Mouse (Mus musculus): Measurements from ENCODE around the gene Gm49369. TPM values are rescaled to one million over a fixed set of nuclear protein-coding genes. Genes with fewer than 3 reads are reported as not detected.
"Not testable (repeated sequence)": the region's sequence is repeated elsewhere in the genome, so short reads cannot be mapped to it uniquely, and the experiment has no call there.

Gene Gm49369
- polyA plus RNA-seq, 1 experiment from 2014 or later, result 0.46 TPM

DNA sequence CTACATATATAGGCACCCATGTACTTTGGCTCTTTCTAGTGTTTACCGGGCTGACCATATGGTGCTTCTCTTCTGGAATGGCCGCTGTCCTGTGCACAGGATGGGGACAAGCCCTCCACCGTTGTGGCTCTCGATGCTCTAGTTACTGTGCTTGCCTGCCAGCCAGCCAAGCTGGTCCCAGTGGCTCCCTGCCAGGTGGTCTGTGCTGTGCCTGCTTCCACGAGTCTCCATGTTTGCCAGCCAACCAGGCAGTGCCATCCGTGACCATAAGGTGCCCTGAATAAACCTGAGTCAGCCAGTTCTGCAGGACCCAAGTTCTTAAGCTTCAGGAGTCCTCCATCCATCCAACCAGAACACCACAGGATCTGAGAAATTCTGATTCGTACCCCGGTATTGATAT is 47.3 kb downstream of the Gm49369 start:
- Histone ChIP-seq H3K27me3 (replicated peaks; ENCODE audit: control insufficient read depth, insufficient read depth, low read length) (no peaks in the 10 kb centered on the region), H3K4me1 (ENCODE audit: control insufficient read depth, insufficient read depth, low read length) (no peaks in the 10 kb centered on the region), H3K36me3 (ENCODE audit: control insufficient read depth, insufficient read depth, low read length) (no peaks in the 10 kb centered on the region), H3K4me3 (ENCODE audit: low read depth, low read length) (no peak overlapping the region), H3K4me2 (ENCODE audit: low read depth, low read length) (no peak overlapping the region), H3K9ac (ENCODE audit: low read depth, low read length) (no peak overlapping the region), H3K27ac (replicated peaks; ENCODE audit: low read depth, low read length) (no peak overlapping the region), H3K9me3 (ENCODE audit: control insufficient read depth, low read length) (no peaks in the 10 kb centered on the region)
- DNase-seq (ENCODE audit: low spot score), result no peak
- ATAC-seq (ENCODE audit: low read depth), result no peak
- 81% methylated on average over 8 of the region's 8 CpGs for WGBS

- H3K27me3 ChIP-seq (replicated peaks; ENCODE audit: control insufficient read depth, insufficient read depth, low read length), result no peaks in the 10 kb centered on the region
- H3K4me2 ChIP-seq (ENCODE audit: low read depth, low read length), result no peak overlapping the region
- DNase-seq (ENCODE audit: low spot score) (peak; percentile 95), ATAC-seq (ENCODE audit: low read depth) (peak; percentile 92)
- no peaks in the 10 kb centered on the region for H3K9me3 ChIP-seq (ENCODE audit: control insufficient read depth, low read length)
- no peak overlapping the region for H3K4me3 ChIP-seq (ENCODE audit: low read depth, low read length)
- WGBS, result 3% methylated on average over 3 of the region's 3 CpGs
- H3K9ac ChIP-seq (ENCODE audit: low read depth, low read length), result no peak overlapping the region
- no peaks in the 10 kb centered on the region for H3K4me1 ChIP-seq (ENCODE audit: control insufficient read depth, insufficient read depth, low read length)
- no peak overlapping the region for H3K27ac ChIP-seq (replicated peaks; ENCODE audit: low read depth, low read length)
- no peaks in the 10 kb centered on the region for H3K36me3 ChIP-seq (ENCODE audit: control insufficient read depth, insufficient read depth, low read length)
Observed at GRCm38 (mm10) chr7:142334246-142334645, 48.2 kb downstream of the Gm49369 start.

DNA sequence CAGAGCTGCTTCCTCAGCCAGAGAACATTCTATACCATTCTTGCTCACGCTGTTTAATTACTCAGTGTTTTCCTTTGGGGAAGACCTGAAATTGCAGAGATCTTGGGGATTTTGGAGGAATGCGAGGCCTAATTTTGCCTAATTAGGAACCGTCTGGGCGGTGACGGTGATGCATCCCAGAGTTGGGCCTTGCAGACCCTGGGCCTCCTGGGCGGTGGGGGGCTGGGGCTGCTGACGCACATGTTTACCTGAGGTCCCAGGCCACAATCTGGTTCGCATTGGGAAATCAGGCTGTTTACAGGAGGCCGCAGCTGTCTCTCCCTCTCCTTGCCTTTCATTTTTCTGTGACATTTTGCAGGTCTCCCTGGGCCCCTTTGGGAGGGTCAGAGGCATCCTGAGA is 49.7 kb downstream of the Gm49369 start:
- not testable (repeated sequence) for H3K27me3 ChIP-seq (replicated peaks; ENCODE audit: control insufficient read depth, insufficient read depth, low read length); H3K36me3 ChIP-seq (ENCODE audit: control insufficient read depth, insufficient read depth, low read length); H3K9ac ChIP-seq (ENCODE audit: low read depth, low read length); H3K4me1 ChIP-seq (ENCODE audit: control insufficient read depth, insufficient read depth, low read length); H3K9me3 ChIP-seq (ENCODE audit: control insufficient read depth, low read length); H3K4me2 ChIP-seq (ENCODE audit: low read depth, low read length); DNase-seq (ENCODE audit: low spot score); H3K4me3 ChIP-seq (ENCODE audit: low read depth, low read length)
- WGBS, result 31% methylated on average over 2 of the region's 9 CpGs
- H3K27ac ChIP-seq (replicated peaks; ENCODE audit: low read depth, low read length), result peak overlapping the region; percentile 72
- peak; percentile 42; the same call in 1 of the 2 replicates for ATAC-seq (ENCODE audit: low read depth)

- Histone ChIP-seq H3K27me3 (replicated peaks; ENCODE audit: control insufficient read depth, insufficient read depth, low read length) (no peaks in the 10 kb centered on the region), H3K9ac (ENCODE audit: low read depth, low read length) (no peak overlapping the region), H3K36me3 (ENCODE audit: control insufficient read depth, insufficient read depth, low read length) (no peaks in the 10 kb centered on the region), H3K9me3 (ENCODE audit: control insufficient read depth, low read length) (no peaks in the 10 kb centered on the region), H3K4me3 (ENCODE audit: low read depth, low read length) (no peak overlapping the region), H3K4me2 (ENCODE audit: low read depth, low read length) (no peak overlapping the region), H3K27ac (replicated peaks; ENCODE audit: low read depth, low read length) (no peak overlapping the region), H3K4me1 (ENCODE audit: control insufficient read depth, insufficient read depth, low read length) (no peaks in the 10 kb centered on the region)
- DNase-seq (ENCODE audit: low spot score), result no peak
- WGBS, result 85% methylated on average over 4 of the region's 4 CpGs
- ATAC-seq (ENCODE audit: low read depth), result no peak
Observed at GRCm38 (mm10) chr7:142331281-142331680, 51.2 kb downstream of the Gm49369 start.

GRCm38 (mm10) chr7:142330271-142330724 is 52.2 kb downstream of the Gm49369 start:
- H3K9me3 ChIP-seq (ENCODE audit: control insufficient read depth, low read length), result no peaks in the 10 kb centered on the region
- H3K9ac ChIP-seq (ENCODE audit: low read depth, low read length), result no peak overlapping the region
- H3K27me3 ChIP-seq (replicated peaks; ENCODE audit: control insufficient read depth, insufficient read depth, low read length), result no peaks in the 10 kb centered on the region
- no peak overlapping the region for H3K4me3 ChIP-seq (ENCODE audit: low read depth, low read length)
- no peaks in the 10 kb centered on the region for H3K36me3 ChIP-seq (ENCODE audit: control insufficient read depth, insufficient read depth, low read length)
- H3K27ac ChIP-seq (replicated peaks; ENCODE audit: low read depth, low read length), result no peak overlapping the region
- 60% methylated on average over 9 of the region's 9 CpGs for WGBS
- DNase-seq (ENCODE audit: low spot score), result peak; percentile 47
- no peak for ATAC-seq (ENCODE audit: low read depth)
- H3K4me2 ChIP-seq (ENCODE audit: low read depth, low read length), result no peak overlapping the region
- H3K4me1 ChIP-seq (ENCODE audit: control insufficient read depth, insufficient read depth, low read length), result no peaks in the 10 kb centered on the region

- DNase-seq (ENCODE audit: low spot score), result no peak
- Histone ChIP-seq H3K27ac (replicated peaks; ENCODE audit: low read depth, low read length) (no peak overlapping the region), H3K9me3 (ENCODE audit: control insufficient read depth, low read length) (no peaks in the 10 kb centered on the region), H3K27me3 (replicated peaks; ENCODE audit: control insufficient read depth, insufficient read depth, low read length) (no peaks in the 10 kb centered on the region), H3K4me1 (ENCODE audit: control insufficient read depth, insufficient read depth, low read length) (no peaks in the 10 kb centered on the region), H3K36me3 (ENCODE audit: control insufficient read depth, insufficient read depth, low read length) (no peaks in the 10 kb centered on the region), H3K4me3 (ENCODE audit: low read depth, low read length) (no peak overlapping the region), H3K4me2 (ENCODE audit: low read depth, low read length) (no peak overlapping the region), H3K9ac (ENCODE audit: low read depth, low read length) (no peak overlapping the region)
- no peak for ATAC-seq (ENCODE audit: low read depth)
- WGBS, result 66% methylated on average over 3 of the region's 3 CpGs
Observed at GRCm38 (mm10) chr7:142328507-142328906, 54.0 kb downstream of the Gm49369 start.

- 0 out of 2 replicates have a peak overlapping the region, but pooled peaks have one; percentile 33 for H3K27ac ChIP-seq (replicated peaks; ENCODE audit: low read depth, low read length)
- no peaks in the 10 kb centered on the region for H3K9me3 ChIP-seq (ENCODE audit: control insufficient read depth, low read length)
- 45% methylated on average over 9 of the region's 9 CpGs for WGBS
- DNase-seq (ENCODE audit: low spot score) (no peak), ATAC-seq (ENCODE audit: low read depth) (no peak)
- H3K4me2 ChIP-seq (ENCODE audit: low read depth, low read length), result no peak overlapping the region
- H3K4me1 ChIP-seq (ENCODE audit: control insufficient read depth, insufficient read depth, low read length), result no peaks in the 10 kb centered on the region
- H3K27me3 ChIP-seq (replicated peaks; ENCODE audit: control insufficient read depth, insufficient read depth, low read length), result no peaks in the 10 kb centered on the region
- no peak overlapping the region for H3K4me3 ChIP-seq (ENCODE audit: low read depth, low read length)
- no peak overlapping the region for H3K9ac ChIP-seq (ENCODE audit: low read depth, low read length)
- H3K36me3 ChIP-seq (ENCODE audit: control insufficient read depth, insufficient read depth, low read length), result no peaks in the 10 kb centered on the region
Observed at GRCm38 (mm10) chr7:142326714-142327445, 55.6 kb downstream of the Gm49369 start.

DNA sequence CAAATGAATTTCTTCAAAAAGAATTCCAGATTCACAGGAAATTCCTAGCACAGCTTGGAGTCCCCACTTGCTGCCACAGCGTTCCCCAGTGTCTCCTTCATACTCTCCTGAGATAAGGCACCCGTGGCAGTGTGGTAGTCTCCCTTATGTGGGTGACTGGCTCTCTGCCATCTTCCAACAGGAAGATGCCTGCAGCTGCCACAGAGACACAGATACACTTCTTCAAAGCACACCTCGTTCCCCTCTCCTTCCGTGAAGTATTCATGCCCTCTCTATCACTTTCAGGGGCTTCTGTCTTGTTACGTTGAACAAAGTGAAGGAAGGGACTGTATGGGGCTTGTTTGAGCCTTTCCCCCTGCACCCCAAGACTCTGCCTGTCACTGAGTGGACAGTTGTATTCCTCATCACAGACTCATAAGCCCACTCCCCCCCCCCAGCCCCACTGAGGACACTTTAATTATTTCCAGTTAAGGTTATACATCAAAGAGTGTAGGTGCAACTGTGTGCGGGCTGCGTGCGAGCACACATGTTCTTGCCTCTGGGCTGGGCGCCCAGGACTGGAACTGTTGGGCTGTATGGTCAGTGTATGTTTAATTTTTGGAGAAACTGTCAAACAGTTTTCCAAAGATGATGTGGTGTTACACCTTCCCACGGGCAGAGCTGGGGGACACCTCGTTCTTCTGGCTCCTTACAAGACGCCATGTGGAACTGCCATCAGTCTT is 58.9 kb downstream of the Gm49369 start:
- no peaks in the 10 kb centered on the region for H3K9me3 ChIP-seq (ENCODE audit: control insufficient read depth, low read length)
- H3K4me3 ChIP-seq (ENCODE audit: low read depth, low read length), result no peak overlapping the region
- no peaks in the 10 kb centered on the region for H3K4me1 ChIP-seq (ENCODE audit: control insufficient read depth, insufficient read depth, low read length)
- H3K36me3 ChIP-seq (ENCODE audit: control insufficient read depth, insufficient read depth, low read length), result no peaks in the 10 kb centered on the region
- no peak overlapping the region for H3K9ac ChIP-seq (ENCODE audit: low read depth, low read length)
- ATAC-seq (ENCODE audit: low read depth) (no peak; the same call in 1 of the 2 replicates), DNase-seq (ENCODE audit: low spot score) (no peak)
- no peaks in the 10 kb centered on the region for H3K27me3 ChIP-seq (replicated peaks; ENCODE audit: control insufficient read depth, insufficient read depth, low read length)
- H3K27ac ChIP-seq (replicated peaks; ENCODE audit: low read depth, low read length), result peak overlapping the region; percentile 62; the same call in 1 of the 2 replicates
- H3K4me2 ChIP-seq (ENCODE audit: low read depth, low read length), result no peak overlapping the region
- WGBS, result 71% methylated on average over 12 of the region's 12 CpGs

Data from embryonic facial prominence, embryonic 14.5 days (tissue).